Mouse (Mus musculus) myocyte (in vitro differentiated cells): ENCODE results near the gene Nt5c1a.

ENCODE experiments used
- E2F4 ChIP-seq: IDR thresholded peaks from one replicate; pipeline ENCODE4 v1.6.1; 2011; ENCODE audit warnings: mild to moderate bottlenecking, control low read depth, moderate library complexity; ENCODE audit not compliant: insufficient read depth
- MAX ChIP-seq: IDR thresholded peaks from one replicate; pipeline ENCODE4 v1.6.1; 2011; ENCODE audit warnings: low read depth, mild to moderate bottlenecking, control low read depth
- POLR2A ChIP-seq: IDR thresholded peaks from one replicate; pipeline ENCODE4 v1.6.1; 2011; ENCODE audit warnings: low read depth, mild to moderate bottlenecking, control low read depth, moderate library complexity; ENCODE audit not compliant: insufficient read length
- POLR2AphosphoS2 ChIP-seq: IDR thresholded peaks from one replicate; pipeline ENCODE4 v1.6.1; 2011; ENCODE audit warnings: low read depth, control low read depth; ENCODE audit not compliant: insufficient read length
- REST ChIP-seq: IDR thresholded peaks from one replicate; pipeline ENCODE4 v1.6.1; 2011; ENCODE audit warnings: mild to moderate bottlenecking, control low read depth, moderate library complexity; ENCODE audit not compliant: insufficient read depth, insufficient read length

DNA sequence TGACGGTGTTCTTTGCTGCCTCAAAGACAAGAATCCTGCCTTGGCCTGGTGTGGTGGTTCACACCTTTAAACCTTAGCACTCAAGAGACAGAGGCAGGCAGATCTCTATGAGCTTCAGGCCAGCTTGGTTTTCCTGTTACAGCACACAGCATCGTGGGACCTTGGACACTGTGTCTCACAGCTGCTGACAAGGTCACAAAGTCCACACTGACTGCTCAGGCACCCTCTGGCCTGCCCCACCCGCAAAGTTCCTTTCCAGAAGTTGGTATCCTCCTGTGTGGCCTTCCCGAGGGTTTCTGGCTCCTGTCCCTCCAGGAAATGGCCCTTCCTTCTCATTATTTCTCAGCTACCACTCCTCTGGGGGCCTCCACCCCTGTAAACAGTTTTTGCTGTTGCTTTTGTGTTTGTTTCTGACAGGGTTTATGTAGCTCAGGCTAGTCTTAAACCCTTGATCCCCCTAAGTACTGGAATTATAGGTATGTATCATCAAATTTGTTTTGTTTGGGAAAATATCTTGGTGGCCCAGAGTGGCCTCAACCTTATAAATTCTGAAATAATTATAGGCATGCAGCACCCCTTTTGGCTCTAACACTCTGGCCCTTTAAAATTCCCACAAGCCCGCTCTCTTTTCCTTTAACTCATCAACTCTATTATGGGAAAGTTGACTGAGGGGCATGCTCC lies 60.6 kb downstream of the Nt5c1a start, which contains the start of gene Pabpc4:
- no peak for TF ChIP-seq POLR2A
- no peak for TF ChIP-seq MAX
- no peak for TF ChIP-seq POLR2AphosphoS2
- TF ChIP-seq E2F4: no peak
- no peak for TF ChIP-seq REST
